Mouse (Mus musculus) MEL (cell line): ENCODE results near the gene Zg16. TPM values are rescaled to one million over a fixed set of nuclear protein-coding genes. Genes with fewer than 3 reads are reported as not detected.

Experiments
- DNase-seq: peaks from one replicate; pipeline ENCODE4 v3.0.0; 2011; ENCODE audit warnings: low read depth, low spot score
- H3K27ac ChIP-seq: 2 replicates; pipeline ENCODE4 v1.5.1; 2012; ENCODE audit warnings: low read depth, mild to moderate bottlenecking, control low read depth, low read length, moderate library complexity; ENCODE audit not compliant: control insufficient read depth
- H3K27me3 ChIP-seq, 2 experiments: fragments of 150-350 bp in 1 of 2; sonication (generic) in 1 of 2; 2 replicates each; pipeline ENCODE4 v1.6.1; 2012; ENCODE audit warnings: low read length in 2 of 2, mild to moderate bottlenecking in 2 of 2, improper control_type of control experiment in 1 of 2, moderate library complexity in 1 of 2; ENCODE audit not compliant: insufficient read depth in 2 of 2, control insufficient read depth in 1 of 2
- H3K36me3 ChIP-seq, 2 experiments: 2 replicates each; pipeline ENCODE4 v1.6.1; 2012 to 2014; ENCODE audit warnings: low read length in 2 of 2, improper control_type of control experiment in 1 of 2, inconsistent platforms in 1 of 2, mild to moderate bottlenecking in 1 of 2; ENCODE audit not compliant: insufficient read depth in 2 of 2, control insufficient read depth in 1 of 2
- H3K4me1 ChIP-seq, 2 experiments: fragments of 150-350 bp in 1 of 2; sonication (generic) in 1 of 2; 2 replicates each; pipeline ENCODE4 v1.6.1; 2012; ENCODE audit warnings: low read length in 2 of 2, improper control_type of control experiment in 1 of 2, mild to moderate bottlenecking in 1 of 2; ENCODE audit not compliant: insufficient read depth in 2 of 2, control insufficient read depth in 1 of 2
- H3K4me3 ChIP-seq, 2 experiments: fragments of 150-350 bp in 1 of 2; sonication (generic) in 1 of 2; 2 replicates each; pipeline ENCODE4 v1.5.1; 2012; ENCODE audit warnings: low read depth in 2 of 2, low read length in 2 of 2, mild to moderate bottlenecking in 2 of 2, moderate library complexity in 2 of 2, control low read depth in 1 of 2, improper control_type of control experiment in 1 of 2; ENCODE audit not compliant: control insufficient read depth in 1 of 2, insufficient read depth in 1 of 2
- H3K79me2 ChIP-seq: 2 replicates; pipeline ENCODE4 v1.6.1; 2012; ENCODE audit warnings: mild to moderate bottlenecking, low read length, moderate library complexity; ENCODE audit not compliant: control insufficient read depth, poor library complexity, insufficient read depth
- H3K9ac ChIP-seq: 2 replicates; pipeline ENCODE4 v1.6.1; 2012; ENCODE audit warnings: low read depth, mild to moderate bottlenecking, control low read depth, low read length, moderate library complexity; ENCODE audit not compliant: control insufficient read depth, poor library complexity, severe bottlenecking
- H3K9me3 ChIP-seq: fragments of 150-350 bp; sonication (generic); replicated peaks from 2 replicates; pipeline ENCODE4 v1.6.1; 2012; ENCODE audit warnings: mild to moderate bottlenecking, low read length, improper control_type of control experiment, moderate library complexity; ENCODE audit not compliant: insufficient read depth
- CHD2 ChIP-seq: IDR thresholded peaks from 2 replicates; pipeline ENCODE4 v1.6.1; 2011; ENCODE audit warnings: low read length, improper control_type of control experiment
- CTCF ChIP-seq, 3 experiments: IDR thresholded peaks in 2 of 3; conservative IDR thresholded peaks in 1 of 3; 2 replicates each; pipeline ENCODE4 v1.5.1; 2011 to 2012; ENCODE audit warnings: low read length in 3 of 3, low read depth in 2 of 3, mild to moderate bottlenecking in 2 of 3, improper control_type of control experiment in 1 of 3, inconsistent platforms in 1 of 3, mixed read lengths in 1 of 3, moderate library complexity in 1 of 3; ENCODE audit not compliant: control insufficient read depth in 1 of 3, insufficient read depth in 1 of 3, poor library complexity in 1 of 3, severe bottlenecking in 1 of 3
- E2F4 ChIP-seq: IDR thresholded peaks from 2 replicates; pipeline ENCODE4 v1.6.1; 2011; ENCODE audit warnings: low read depth, low read length, improper control_type of control experiment, borderline replicate concordance
- KAT2A ChIP-seq: conservative IDR thresholded peaks from 2 replicates; pipeline ENCODE4 v1.6.1; 2012; ENCODE audit warnings: low read depth, low read length, improper control_type of control experiment, inconsistent platforms
- MAFK ChIP-seq: IDR thresholded peaks from 2 replicates; pipeline ENCODE4 v1.6.1; 2011; ENCODE audit warnings: low read depth, mild to moderate bottlenecking, low read length, improper control_type of control experiment, borderline replicate concordance
- MAX ChIP-seq: IDR thresholded peaks from 2 replicates; pipeline ENCODE4 v1.6.1; 2011; ENCODE audit warnings: low read length, improper control_type of control experiment
- MAZ ChIP-seq: IDR thresholded peaks from 2 replicates; pipeline ENCODE4 v1.6.1; 2012; ENCODE audit warnings: low read depth, mild to moderate bottlenecking, inconsistent platforms, low read length, improper control_type of control experiment
- MXI1 ChIP-seq: IDR thresholded peaks from 2 replicates; pipeline ENCODE4 v1.6.1; 2011; ENCODE audit warnings: mild to moderate bottlenecking, low read depth, low read length, improper control_type of control experiment
- MYC ChIP-seq: IDR thresholded peaks from 2 replicates; pipeline ENCODE4 v1.6.1; 2011; ENCODE audit warnings: low read depth, mild to moderate bottlenecking, low read length, improper control_type of control experiment, moderate library complexity
- RAD21 ChIP-seq: IDR thresholded peaks from 2 replicates; pipeline ENCODE4 v1.6.1; 2011; ENCODE audit warnings: mild to moderate bottlenecking, low read depth, low read length, improper control_type of control experiment
- SIN3A ChIP-seq: IDR thresholded peaks from 2 replicates; pipeline ENCODE4 v1.6.1; 2012; ENCODE audit warnings: low read length, improper control_type of control experiment, inconsistent platforms
- SMC3 ChIP-seq: IDR thresholded peaks from 2 replicates; pipeline ENCODE4 v1.6.1; 2011; ENCODE audit warnings: low read depth, low read length, improper control_type of control experiment
- TBP ChIP-seq: IDR thresholded peaks from 2 replicates; pipeline ENCODE4 v1.8.0; 2011; ENCODE audit warnings: low read depth, low read length, improper control_type of control experiment
- TCF12 ChIP-seq: IDR thresholded peaks from 2 replicates; pipeline ENCODE4 v1.6.1; 2014; ENCODE audit warnings: low read depth, mild to moderate bottlenecking, inconsistent platforms, low read length, improper control_type of control experiment, moderate library complexity
- USF1 ChIP-seq: IDR thresholded peaks from 2 replicates; pipeline ENCODE4 v1.6.1; 2014; ENCODE audit warnings: low read depth, mild to moderate bottlenecking, inconsistent platforms, low read length, improper control_type of control experiment, moderate library complexity
- USF2 ChIP-seq, 2 experiments: IDR thresholded peaks; 2 replicates each; pipeline ENCODE4 v1.6.1; 2011 to 2012; ENCODE audit warnings: improper control_type of control experiment in 2 of 2, low read length in 2 of 2, borderline replicate concordance in 1 of 2, inconsistent platforms in 1 of 2, low read depth in 1 of 2, mild to moderate bottlenecking in 1 of 2; ENCODE audit not compliant: insufficient read depth in 1 of 2
- ZC3H11A ChIP-seq: IDR thresholded peaks from 2 replicates; pipeline ENCODE4 v1.6.1; 2012; ENCODE audit warnings: low read depth, mild to moderate bottlenecking, inconsistent platforms, low read length, improper control_type of control experiment
- ZKSCAN1 ChIP-seq: IDR thresholded peaks from 2 replicates; pipeline ENCODE4 v1.6.1; 2012; ENCODE audit warnings: low read depth, mild to moderate bottlenecking, inconsistent platforms, low read length, improper control_type of control experiment, moderate library complexity
- ZMIZ1 ChIP-seq: IDR thresholded peaks from 2 replicates; pipeline ENCODE4 v1.6.1; 2012; ENCODE audit warnings: low read depth, mild to moderate bottlenecking, inconsistent platforms, low read length, improper control_type of control experiment, moderate library complexity
- polyA plus RNA-seq, 2 experiments: library from polyadenylated mRNA; stranded (reverse) in 1 of 2; unstranded in 1 of 2; fragments of >175 nt in 1 of 2; fragments of >200 nt in 1 of 2; gene quantifications; 2 replicates each; pipeline versions ENCODE4 v1.2.1 to v1.2.4; 2012; ENCODE audit warnings: low replicate concordance in 2 of 2, low read depth in 1 of 2; ENCODE audit not compliant: insufficient read length in 2 of 2, insufficient read depth in 1 of 2, missing spikeins in 1 of 2
- total RNA-seq: library from RNA; depleted of rRNA; stranded (reverse); fragments of 300-350 nt; gene quantifications from 2 replicates; pipeline ENCODE4 v1.2.3, GENCODE M21; 2012

The Zg16 gene
- total and polyA plus RNA-seq, 3 experiments, result 50.4 to 89.3 TPM; not detected in 1

DNA sequence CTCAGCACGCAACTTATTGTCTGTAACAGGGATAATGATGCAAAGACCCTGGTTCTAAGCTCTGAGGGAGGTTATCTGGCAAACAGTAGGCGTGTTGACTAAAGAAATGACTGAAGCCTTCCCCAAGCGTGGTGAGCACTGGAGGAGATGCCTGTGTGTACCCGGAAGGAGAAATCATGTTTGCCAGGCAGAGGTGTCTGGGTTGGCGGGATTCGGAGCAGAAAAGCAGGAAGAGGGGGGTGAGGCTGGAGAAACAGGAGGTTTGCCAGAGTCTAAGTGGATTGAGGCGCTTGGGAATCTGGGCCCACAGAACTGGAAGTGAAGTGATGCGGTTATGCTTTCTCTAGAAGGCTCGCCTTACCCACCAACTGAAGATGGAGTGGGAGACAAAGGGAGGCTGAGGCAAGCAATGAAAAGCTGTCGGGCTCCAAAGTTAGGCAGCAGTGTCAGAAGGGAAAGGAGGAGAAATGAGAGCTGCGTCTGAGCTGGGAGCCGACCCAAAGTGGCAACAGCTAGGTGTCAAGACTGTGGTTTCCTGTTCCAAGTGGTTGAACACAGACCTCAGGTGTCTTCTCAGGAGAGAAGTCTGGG lies 25.2 kb upstream of the Zg16 start:
- Histone ChIP-seq H3K9me3 (no peaks in the 10 kb centered on the region), H3K9ac (no peak overlapping the region), H3K4me1 (peaks cover 2 to 23% of the 10 kb centered on the region in 2 experiments; a peak in 3 of 4 replicates), H3K79me2 (no peaks in the 10 kb centered on the region), H3K36me3 (peaks cover 0 to 17% of the 10 kb centered on the region in 2 experiments; a peak in 2 of 4 replicates), H3K27ac (peak overlapping the region; percentile 56), H3K4me3 (no peak overlapping the region), H3K27me3 (no peaks in the 10 kb centered on the region)
- TF ChIP-seq MAFK, result no peak
- TF ChIP-seq E2F4, result no peak
- TF ChIP-seq MAX, result no peak
- no peak for TF ChIP-seq TCF12
- peak; percentile 57 for DNase-seq

DNA sequence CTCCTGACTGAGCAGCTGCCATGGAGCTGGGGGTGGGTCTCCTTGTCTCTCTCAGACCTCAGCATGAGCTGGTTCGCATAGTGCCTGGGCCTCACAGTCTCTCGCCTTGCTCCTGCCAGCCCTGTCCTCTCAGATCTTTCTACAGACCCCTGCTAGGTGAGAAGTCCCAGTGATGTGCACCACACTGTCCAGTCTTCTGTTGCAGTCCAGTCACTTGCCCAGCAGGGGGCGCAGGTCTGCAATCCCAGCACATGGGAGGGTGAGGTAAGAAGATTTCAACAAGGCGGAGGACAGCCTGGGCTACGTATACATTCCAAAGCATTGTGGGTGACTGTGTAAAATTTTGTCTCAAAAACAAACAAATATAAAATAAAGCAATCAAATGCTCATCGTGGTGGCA lies 24.3 kb upstream of the Zg16 start:
- Histone ChIP-seq H3K79me2 (no peaks in the 10 kb centered on the region), H3K36me3 (peaks cover 0 to 17% of the 10 kb centered on the region in 2 experiments; a peak in 2 of 4 replicates), H3K27me3 (no peaks in the 10 kb centered on the region), H3K9me3 (no peaks in the 10 kb centered on the region), H3K27ac (no peak overlapping the region), H3K9ac (no peak overlapping the region), H3K4me3 (no peak overlapping the region), H3K4me1 (peaks cover 2 to 23% of the 10 kb centered on the region in 2 experiments; a peak in 3 of 4 replicates)
- TF ChIP-seq USF2 (IDR thresholded peaks at IDR 0.05; ENCODE audit: borderline replicate concordance in 1 of 2, insufficient read depth in 1 of 2, low read depth in 1 of 2, low read length in 2 of 2), result no peak
- peak; percentile 70; the same call in 1 of the 2 replicates for TF ChIP-seq MAZ
- no peak for TF ChIP-seq TBP
- TF ChIP-seq CHD2, result no peak
- TF ChIP-seq KAT2A, result no peak
- peak; percentile 65; the same call in 1 of the 2 replicates for TF ChIP-seq MAX
- TF ChIP-seq RAD21, result peak; percentile 68
- TF ChIP-seq MYC, result peak; percentile 88
- peak; percentile 67; the same call in 1 of the 2 replicates for TF ChIP-seq MXI1
- peak; percentile 85 to 96 (median 95) for TF ChIP-seq CTCF (IDR thresholded peaks at IDR 0.05 in 2 of 3, conservative IDR thresholded peaks at IDR 0.05 in 1 of 3; ENCODE audit: control insufficient read depth in 1 of 3, insufficient read depth in 1 of 3, low read depth in 2 of 3, low read length in 3 of 3, poor library complexity in 1 of 3, severe bottlenecking in 1 of 3)
- TF ChIP-seq SMC3, result peak; percentile 87
- no peak for TF ChIP-seq ZKSCAN1
- TF ChIP-seq ZMIZ1, result no peak
- peak; percentile 40; the same call in 1 of the 2 replicates for TF ChIP-seq SIN3A
- peak; percentile 68 for TF ChIP-seq ZC3H11A
- TF ChIP-seq USF1, result no peak
- DNase-seq, result peak; percentile 90
